Mouse (Mus musculus) G1E (cell line): ENCODE data around the gene Pofut2.

Source experiments
- CTCF ChIP-seq: IDR thresholded peaks from 2 replicates; pipeline ENCODE4 v1.5.1; 2012; ENCODE audit warnings: low read depth, low read length, inconsistent platforms, mixed read lengths
- GATA1 ChIP-seq: IDR thresholded peaks from 2 replicates; pipeline ENCODE4 v1.6.1; 2012; ENCODE audit warnings: borderline replicate concordance, low read length, inconsistent platforms, mixed read lengths
- TAL1 ChIP-seq: conservative IDR thresholded peaks from 2 replicates; pipeline ENCODE4 v1.6.1; 2012; ENCODE audit warnings: low read depth, low read length, inconsistent platforms, mixed read lengths

GRCm38 (mm10) chr10:77214586-77214985 is 44.4 kb upstream of the Pofut2 start:
- TF ChIP-seq CTCF = no peak
- TF ChIP-seq GATA1 = no peak
- no peak for TF ChIP-seq TAL1
